Mouse (Mus musculus): ENCODE measurements around the gene Gm8879.
"Not testable (repeated sequence)": the region's sequence is repeated elsewhere in the genome, so short reads cannot be mapped to it uniquely, and the experiment has no call there.

The Gm8879 gene

GRCm38 (mm10) chr5:11127334-11127733 is at the start of gene Gm8879:
Gm8879 (plus strand) TSS chr5:11127634.
- DNase-seq, result not testable (repeated sequence)

- peak in 1 of 2 experiments; percentile 1 for DNase-seq
These were observed 10.6 kb downstream of the Gm8879 start for GRCm38 (mm10) chr5:11138031-11138430.

Measured in kidney, postnatal 36 days (tissue).